Mouse (Mus musculus) layer of hippocampus, adult 2 months (tissue): ENCODE measurements around the gene Tmem86a. TPM values are rescaled to one million over a fixed set of nuclear protein-coding genes. Genes with fewer than 3 reads are reported as not detected.

ENCODE experiments used
- DNase-seq, 2 experiments: peaks; one replicate each; pipeline ENCODE4 v3.0.0; 2022; ENCODE audit warnings: low spot score in 2 of 2
- H3K27ac ChIP-seq: fragments of 200-600 bp; 2 replicates; pipeline ENCODE4 v1.8.1; 2022
- H3K4me3 ChIP-seq: fragments of 200-600 bp; 2 replicates; pipeline ENCODE4 v1.8.1; 2022; ENCODE audit warnings: mild to moderate bottlenecking
- CTCF ChIP-seq: fragments of 200-600 bp; conservative IDR thresholded peaks from 2 replicates; pipeline ENCODE4 v1.8.1; 2022; ENCODE audit warnings: antibody characterized with exemption, mild to moderate bottlenecking, moderate library complexity
- total RNA-seq, 2 experiments: library from RNA; stranded (reverse); gene quantifications; 2 replicates each; pipeline ENCODE4 v1.2.3; 2021

Tmem86a gene
- total RNA-seq, 2 experiments from 2014 or later = 9.8 to 14.0 TPM

- DNase-seq = no peak
- TF ChIP-seq CTCF = no peak
- H3K27ac ChIP-seq = no peak overlapping the region
- H3K4me3 ChIP-seq = no peak overlapping the region
Observed at GRCm38 (mm10) chr7:47067879-47068278, 17.5 kb downstream of the Tmem86a start.

DNA sequence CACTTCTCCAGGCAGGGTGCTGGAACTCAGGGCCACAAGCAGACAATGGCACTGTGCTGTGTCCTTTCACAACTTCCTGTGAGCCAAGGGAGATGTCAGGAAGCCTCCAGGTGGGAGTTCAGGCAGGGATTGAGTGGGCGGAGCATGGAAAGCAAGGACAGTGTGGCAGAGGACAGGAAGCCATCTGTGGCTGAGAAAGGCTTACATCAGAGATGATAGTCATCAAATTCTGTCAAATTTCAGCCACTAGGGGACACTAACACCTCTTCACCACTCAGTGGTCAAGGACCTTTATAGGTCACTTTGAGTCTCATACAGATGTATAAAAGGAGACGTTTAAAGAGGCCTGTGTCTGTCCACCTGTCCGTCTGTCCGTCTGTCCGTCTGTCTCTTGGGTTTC lies 22.1 kb downstream of the Tmem86a start:
- DNase-seq = no peak
- TF ChIP-seq CTCF = peak; percentile 66
- H3K27ac ChIP-seq = no peak overlapping the region
- H3K4me3 ChIP-seq = no peak overlapping the region

GRCm38 (mm10) chr7:47073536-47074521 lies 23.4 kb downstream of the Tmem86a start:
- TF ChIP-seq CTCF = no peak
- Histone ChIP-seq H3K27ac (peak overlapping the region; percentile 63), H3K4me3 (no peak overlapping the region)
- DNase-seq = no peak

DNA sequence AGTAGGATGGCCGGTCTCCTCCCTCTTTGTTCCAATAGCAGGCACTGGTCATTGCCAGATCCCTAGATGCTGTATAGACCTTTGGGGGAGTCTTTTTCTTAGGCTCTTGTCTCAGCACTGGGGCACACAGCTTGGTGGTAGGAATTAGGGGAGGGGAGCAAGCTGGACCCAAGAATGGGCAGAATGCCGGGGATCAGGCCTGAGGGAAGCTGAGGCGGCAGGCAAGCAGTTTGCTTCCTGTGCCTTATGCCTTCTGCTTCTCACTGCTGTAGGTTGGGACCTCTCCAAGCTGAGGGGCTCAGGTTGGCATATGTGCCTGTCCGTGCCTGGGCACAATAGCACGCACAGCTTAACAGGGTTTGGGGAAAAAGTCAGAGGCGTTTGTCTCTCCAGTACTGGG lies 25.8 kb downstream of the Tmem86a start:
- no peak for DNase-seq
- no peak overlapping the region for H3K4me3 ChIP-seq
- H3K27ac ChIP-seq = peak overlapping the region; percentile 29; the same call in 1 of the 2 replicates
- TF ChIP-seq CTCF = no peak

GRCm38 (mm10) chr7:47076729-47077128 lies 26.3 kb downstream of the Tmem86a start:
- H3K4me3 ChIP-seq = no peak overlapping the region
- TF ChIP-seq CTCF = no peak
- H3K27ac ChIP-seq = 0 out of 2 replicates have a peak overlapping the region, but pooled peaks have one; percentile 29
- no peak for DNase-seq

DNA sequence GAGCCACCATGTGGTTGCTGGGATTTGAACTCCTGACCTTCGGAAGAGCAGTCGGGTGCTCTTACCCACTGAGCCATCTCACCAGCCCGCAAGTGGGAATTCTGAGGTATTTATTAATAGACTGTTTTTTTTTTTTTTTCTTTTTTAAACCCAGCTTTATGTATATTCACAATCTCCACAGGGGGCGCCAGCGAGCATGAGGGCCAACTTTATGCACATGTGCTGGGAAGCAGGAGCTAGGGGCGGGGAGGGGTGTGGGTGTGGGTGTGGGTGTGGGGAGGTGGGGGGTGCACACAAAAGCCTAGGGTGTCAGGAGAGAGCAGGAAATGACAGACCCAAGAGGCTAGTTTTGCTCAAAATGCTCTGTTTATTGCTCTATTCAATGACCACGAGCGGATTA lies 27.1 kb downstream of the Tmem86a start:
- peak in 1 of 2 experiments; percentile 55 for DNase-seq
- H3K27ac ChIP-seq = no peak overlapping the region
- H3K4me3 ChIP-seq = no peak overlapping the region
- peak; percentile 62 for TF ChIP-seq CTCF

DNA sequence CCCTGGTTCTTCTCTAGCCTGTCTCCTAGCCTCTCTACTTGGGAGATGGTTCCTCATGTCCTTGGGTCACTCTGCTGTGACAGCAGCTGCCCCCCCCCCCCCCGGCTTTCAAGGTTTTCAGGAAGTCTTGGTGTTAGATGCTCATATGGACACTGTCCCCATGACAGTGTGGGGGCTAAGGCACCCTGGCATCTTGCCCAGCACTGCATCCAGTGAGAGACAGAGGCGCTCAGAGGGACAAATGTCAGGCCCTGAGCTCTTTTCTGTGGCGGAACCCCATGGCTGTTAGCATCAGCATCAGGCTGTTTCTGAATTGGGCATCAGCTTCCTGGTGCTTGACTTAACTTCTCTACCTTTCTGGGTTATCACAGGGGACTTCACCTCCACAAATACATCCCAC lies 30.5 kb downstream of the Tmem86a start:
- no peak for DNase-seq
- TF ChIP-seq CTCF = no peak

DNA sequence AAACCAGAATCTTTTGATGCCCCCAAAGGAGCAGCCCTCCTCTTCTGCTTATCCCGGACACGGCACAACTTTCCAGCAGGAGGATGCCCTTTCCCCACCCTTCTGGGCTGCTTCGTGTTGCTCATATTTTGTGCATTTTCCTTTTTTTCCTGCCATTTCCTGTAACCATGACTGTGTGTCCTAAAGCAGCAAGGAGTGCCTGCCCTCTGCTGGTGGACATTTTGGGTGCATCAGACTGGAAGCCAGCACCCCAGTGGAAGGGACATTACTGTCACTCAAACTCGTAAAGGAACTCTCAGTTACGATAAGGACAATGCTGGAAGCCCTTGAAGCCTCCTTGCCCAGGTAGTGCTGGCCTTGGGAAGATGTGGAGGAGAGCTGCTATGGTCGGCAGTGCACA lies 30.9 kb downstream of the Tmem86a start:
- TF ChIP-seq CTCF = peak; percentile 92
- no peak overlapping the region for H3K4me3 ChIP-seq
- H3K27ac ChIP-seq = no peak overlapping the region
- DNase-seq = peak; percentile 52 to 78

More for the DNA sequence above, 30.5 kb downstream of the Tmem86a start:
- no peak overlapping the region for H3K4me3 ChIP-seq
- H3K27ac ChIP-seq = no peak overlapping the region

GRCm38 (mm10) chr7:47085075-47085474 lies 34.7 kb downstream of the Tmem86a start:
- no peak overlapping the region for H3K27ac ChIP-seq
- TF ChIP-seq CTCF = no peak
- DNase-seq = no peak
- no peak overlapping the region for H3K4me3 ChIP-seq

DNA sequence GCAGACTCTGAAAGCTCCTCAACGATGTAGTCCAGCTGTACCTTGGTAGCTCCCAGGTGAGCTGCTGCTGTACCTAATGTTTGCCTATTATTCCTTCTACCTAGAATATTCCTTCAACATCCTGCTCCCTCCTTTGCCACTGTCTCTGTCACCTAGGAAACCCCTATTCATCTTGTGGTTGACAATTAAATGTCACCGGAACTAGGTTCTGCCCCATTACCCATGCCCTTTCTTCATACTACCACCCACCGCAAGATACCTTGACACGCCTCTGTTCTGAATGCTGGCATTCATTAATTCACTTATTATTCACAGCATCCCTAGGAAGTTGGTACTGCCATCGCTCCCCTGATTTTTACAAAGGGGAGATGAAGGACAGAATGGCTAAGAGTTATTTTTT lies 43.5 kb downstream of the Tmem86a start:
- DNase-seq = no peak
- Histone ChIP-seq H3K4me3 (no peak overlapping the region), H3K27ac (no peak overlapping the region)
- no peak for TF ChIP-seq CTCF

DNA sequence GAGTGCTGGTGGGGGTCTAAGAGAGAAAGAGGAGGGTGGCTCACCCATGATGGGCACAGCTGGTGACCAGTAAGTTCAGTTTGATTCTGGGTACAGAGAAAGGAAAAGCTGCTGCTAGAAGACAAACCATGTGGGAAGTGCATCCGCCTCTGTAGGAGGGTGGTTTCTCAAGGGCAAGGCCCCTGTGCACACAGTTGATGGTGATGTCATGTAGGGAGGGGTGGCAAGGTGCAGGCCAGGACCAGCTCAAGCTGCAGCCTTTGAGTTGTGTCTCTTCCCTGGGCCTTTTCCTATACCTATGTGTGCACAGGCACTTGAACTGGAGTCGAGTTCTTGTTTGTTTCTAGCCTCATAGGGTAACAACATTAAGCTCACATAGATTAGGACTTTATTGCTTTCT lies 44.6 kb downstream of the Tmem86a start:
- H3K27ac ChIP-seq = no peak overlapping the region
- no peak for DNase-seq
- no peak overlapping the region for H3K4me3 ChIP-seq
- TF ChIP-seq CTCF = no peak

DNA sequence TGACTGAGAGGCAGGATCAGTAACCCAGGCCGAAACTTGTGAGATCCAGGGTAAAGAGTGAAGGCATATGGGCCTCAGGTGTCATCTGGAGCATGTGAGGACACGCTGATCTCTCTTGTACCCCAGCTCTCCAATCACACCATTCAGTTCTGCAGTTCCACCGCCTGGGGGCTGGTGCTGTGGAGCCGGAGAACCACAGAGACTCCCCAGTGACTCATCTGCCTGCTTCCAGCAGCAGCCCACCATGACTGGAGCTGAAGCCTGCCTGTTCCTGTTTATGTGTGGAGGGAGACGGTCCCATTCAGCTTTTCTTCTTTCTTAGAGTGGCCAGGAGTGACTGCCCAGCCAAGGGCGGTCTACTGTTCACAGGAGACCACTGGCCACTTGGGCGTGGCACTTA lies 47.6 kb downstream of the Tmem86a start:
- DNase-seq = peak; percentile 46 to 60
- no peak overlapping the region for H3K4me3 ChIP-seq
- peak overlapping the region; percentile 61; the same call in 1 of the 2 replicates for H3K27ac ChIP-seq
- peak; percentile 75 for TF ChIP-seq CTCF

GRCm38 (mm10) chr7:47099306-47099705 lies 48.9 kb downstream of the Tmem86a start:
- no peak for DNase-seq
- no peak for TF ChIP-seq CTCF

GRCm38 (mm10) chr7:47100615-47101014 lies 50.2 kb downstream of the Tmem86a start:
- TF ChIP-seq CTCF = no peak
- Histone ChIP-seq H3K27ac (no peak overlapping the region), H3K4me3 (no peak overlapping the region)
- no peak for DNase-seq

More at GRCm38 (mm10) chr7:47099306-47099705, 48.9 kb downstream of the Tmem86a start:
- no peak overlapping the region for H3K4me3 ChIP-seq
- H3K27ac ChIP-seq = no peak overlapping the region
